Mouse (Mus musculus) small intestine, adult 10 weeks (tissue): ENCODE measurements around the gene Npdc1. TPM values are rescaled to one million over a fixed set of nuclear protein-coding genes. Genes with fewer than 3 reads are reported as not detected.

ENCODE experiments used
- polyA plus RNA-seq: library from polyadenylated mRNA; stranded (reverse); fragments of 350-450 nt; fragmentation: Illumina TruSeq; extraction: RNeasy Lipid Tissue Mini Kit (QIAGEN cat#74804); gene quantifications from one replicate; pipeline ENCODE4 v1.2.3, GENCODE M21; 2014; ENCODE audit warnings: low replicate concordance

The Npdc1 gene
- polyA plus RNA-seq = 4.4 TPM

GRCm38 (mm10) chr2:25399051-25399450, at the start of gene Npdc1:
TSS of gene Npdc1 (plus strand) at chr2:25399351.

DNA sequence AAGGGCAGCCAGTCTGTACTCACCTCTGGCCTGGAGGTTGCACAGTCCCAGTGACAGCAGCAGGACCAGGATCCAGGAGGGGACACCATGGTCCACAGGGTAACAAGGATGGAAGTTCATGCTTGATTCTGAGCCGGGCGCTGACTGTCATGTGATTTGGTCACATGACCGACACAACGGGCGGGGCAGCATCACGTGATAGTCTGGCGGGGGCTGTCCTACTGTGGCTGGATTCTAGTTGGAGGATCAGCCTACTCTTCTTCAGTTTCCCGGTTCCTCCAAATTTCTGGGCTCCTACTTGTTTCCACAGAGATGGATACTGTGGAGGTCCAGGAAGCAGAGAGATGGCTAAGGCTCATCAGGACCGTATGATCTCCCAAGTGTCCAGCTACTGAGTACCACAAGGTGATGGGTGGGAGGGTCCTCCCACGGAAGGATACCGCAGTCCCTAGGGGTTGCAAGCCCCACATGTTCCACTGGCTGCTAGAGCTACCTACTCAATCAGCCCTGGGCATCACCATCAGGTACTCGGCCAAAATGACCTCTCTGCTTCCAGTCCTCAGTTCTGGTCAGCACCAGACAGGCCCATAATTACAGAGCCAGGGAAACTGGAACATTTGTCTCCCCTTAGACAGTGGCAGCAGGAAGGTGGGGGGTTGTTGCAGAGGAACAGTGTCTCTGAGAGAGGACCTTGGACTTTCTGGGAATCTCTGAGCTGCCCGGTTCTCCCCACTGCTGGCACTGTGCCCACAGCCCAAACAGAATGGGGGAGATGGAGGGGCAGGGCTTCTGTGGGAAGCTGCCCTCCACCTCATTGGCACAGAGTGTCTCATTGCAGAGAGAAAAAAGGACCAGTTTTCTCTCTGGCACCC, 42.7 kb upstream of the Npdc1 start, which contains the start of gene Dpp7:
Dpp7 (minus strand) TSS at position 152 of the 872 bp plus-strand sequence.

GRCm38 (mm10) chr2:25365091-25365761, 33.9 kb upstream of the Npdc1 start, which contains the start of gene Uap1l1:
TSS of gene Uap1l1 (minus strand) at chr2:25365682.

GRCm38 (mm10) chr2:25371764-25372643, 27.1 kb upstream of the Npdc1 start, which contains the start of gene Sapcd2:
TSS of gene Sapcd2 (plus strand) at chr2:25372321.

DNA sequence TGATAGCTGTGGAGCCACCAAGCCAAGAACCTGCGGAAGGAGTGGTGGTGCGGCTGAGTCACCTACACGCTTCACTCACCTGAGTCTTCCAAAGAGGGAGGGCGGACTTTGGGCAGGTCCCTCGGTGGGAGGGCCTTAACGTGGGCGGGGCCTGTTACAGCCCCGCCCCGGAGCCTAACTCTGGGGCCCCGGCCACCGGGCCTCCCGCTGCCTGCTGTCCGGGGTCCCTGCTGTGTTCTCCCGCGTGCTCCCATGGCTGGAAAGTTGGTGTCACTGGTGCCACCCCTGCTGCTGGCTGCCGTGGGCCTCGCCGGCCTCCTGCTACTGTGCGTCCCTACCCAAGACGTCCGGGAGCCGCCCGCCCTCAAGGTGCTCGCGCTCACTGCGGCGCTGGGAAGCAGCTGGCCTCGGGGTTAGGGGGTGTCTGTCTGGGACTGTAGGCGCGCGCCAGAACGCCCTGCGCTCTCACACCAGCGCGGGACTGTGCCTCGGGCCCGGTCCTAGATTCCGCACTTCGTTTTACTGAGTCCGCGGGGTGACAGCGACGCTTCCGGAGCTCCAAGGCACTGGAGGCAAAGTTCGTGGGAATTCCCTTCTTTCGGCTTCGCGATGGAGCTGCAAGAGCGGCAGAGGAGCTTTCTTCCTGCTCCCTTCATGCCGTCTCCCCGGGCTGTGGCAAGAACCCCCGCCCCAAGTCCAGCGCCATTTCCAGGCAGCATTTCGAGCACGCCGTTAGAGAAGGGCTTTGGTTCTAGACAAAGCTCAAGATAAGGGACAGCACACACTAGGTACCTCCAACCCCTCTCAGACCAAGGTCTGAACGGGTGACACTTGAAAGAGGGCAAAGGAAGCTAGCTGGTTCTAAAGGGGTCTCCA, 3.2 kb upstream of the Npdc1 start, which contains the start of gene Entpd2:
Entpd2 (plus strand) TSS at position 154 of the 876 bp plus-strand sequence.

GRCm38 (mm10) chr2:25422587-25423410, 23.6 kb downstream of the Npdc1 start, which contains the start of gene Fut7:
TSS of gene Fut7 (plus strand) at chr2:25423267.

GRCm38 (mm10) chr2:25428442-25429236, 29.5 kb downstream of the Npdc1 start, which contains the start of gene Abca2:
TSS of gene Abca2 (plus strand) at chr2:25428703.

GRCm38 (mm10) chr2:25456205-25456953, 57.2 kb downstream of the Npdc1 start, which contains the start of gene Clic3:
TSS of gene Clic3 (plus strand) at chr2:25456838.

Other genes starting within 250 kb of the Npdc1 start
- gene Nrarp, start 218.6 kb upstream of the Npdc1 start, polyA plus RNA-seq = 17.8 TPM
- 2.0 TPM for gene Tor4a, start 202.5 kb upstream of the Npdc1 start, polyA plus RNA-seq
- 3.2 TPM for gene Nelfb, start 187.9 kb upstream of the Npdc1 start, polyA plus RNA-seq
- not detected for gene Stpg3, start 184.7 kb upstream of the Npdc1 start, polyA plus RNA-seq
- gene Fam166a, start 180.6 kb upstream of the Npdc1 start, polyA plus RNA-seq = not detected
- gene Tubb4b, start 174.6 kb upstream of the Npdc1 start, polyA plus RNA-seq = 46.6 TPM
- not detected for gene Slc34a3, start 165.0 kb upstream of the Npdc1 start, polyA plus RNA-seq
- not detected for gene Rnf224, start 162.6 kb upstream of the Npdc1 start, polyA plus RNA-seq
- not detected for gene Rnf208, start 157.1 kb upstream of the Npdc1 start, polyA plus RNA-seq
- gene Cysrt1, start 156.9 kb upstream of the Npdc1 start, polyA plus RNA-seq = not detected
- gene AL732309.1, start 152.5 kb upstream of the Npdc1 start, polyA plus RNA-seq = 0.93 TPM
- gene Tmem203, start 143.9 kb upstream of the Npdc1 start, polyA plus RNA-seq = not detected
- 2.3 TPM for gene Tprn, start 136.7 kb upstream of the Npdc1 start, polyA plus RNA-seq
- 0.56 TPM for gene Ssna1, start 126.9 kb upstream of the Npdc1 start, polyA plus RNA-seq
- 4.6 TPM for gene Anapc2, start 126.9 kb upstream of the Npdc1 start, polyA plus RNA-seq
- not detected for gene Tmem210, start 111.2 kb upstream of the Npdc1 start, polyA plus RNA-seq
- gene Lrrc26, start 109.4 kb upstream of the Npdc1 start, polyA plus RNA-seq = 0.37 TPM
- not detected for gene Grin1, start 80.2 kb upstream of the Npdc1 start, polyA plus RNA-seq
- gene Man1b1, start 67.0 kb upstream of the Npdc1 start, polyA plus RNA-seq = 13.8 TPM
- 2.0 TPM for gene Dpp7, start 43.0 kb upstream of the Npdc1 start, polyA plus RNA-seq
- gene Uap1l1, start 33.7 kb upstream of the Npdc1 start, polyA plus RNA-seq = 5.0 TPM
- 0.11 TPM for gene Sapcd2, start 27.0 kb upstream of the Npdc1 start, polyA plus RNA-seq
- not detected for gene Entpd2, start 3.5 kb upstream of the Npdc1 start, polyA plus RNA-seq
- not detected for gene Fut7, start 23.9 kb downstream of the Npdc1 start, polyA plus RNA-seq
- gene Abca2, start 29.4 kb downstream of the Npdc1 start, polyA plus RNA-seq = 0.48 TPM
- gene Clic3, start 57.5 kb downstream of the Npdc1 start, polyA plus RNA-seq = not detected
- 5.1 TPM for gene Paxx, start 61.7 kb downstream of the Npdc1 start, polyA plus RNA-seq
- gene Ptgds, start 70.7 kb downstream of the Npdc1 start, polyA plus RNA-seq = not detected
- not detected for gene Lcn12, start 94.6 kb downstream of the Npdc1 start, polyA plus RNA-seq
- gene Fbxw5, start 101.4 kb downstream of the Npdc1 start, polyA plus RNA-seq = not detected
- not detected for gene C8g, start 102.4 kb downstream of the Npdc1 start, polyA plus RNA-seq
- gene Traf2, start 147.6 kb downstream of the Npdc1 start, polyA plus RNA-seq = 0.78 TPM
- gene Edf1, start 158.5 kb downstream of the Npdc1 start, polyA plus RNA-seq = 1.6 TPM
- not detected for gene Mamdc4, start 175.5 kb downstream of the Npdc1 start, polyA plus RNA-seq
- gene Phpt1, start 175.9 kb downstream of the Npdc1 start, polyA plus RNA-seq = not detected
- not detected for gene Ajm1, start 182.4 kb downstream of the Npdc1 start, polyA plus RNA-seq
- 29.1 TPM for gene Rabl6, start 209.2 kb downstream of the Npdc1 start, polyA plus RNA-seq
- gene Ccdc183, start 218.3 kb downstream of the Npdc1 start, polyA plus RNA-seq = not detected
- gene Tmem141, start 222.7 kb downstream of the Npdc1 start, polyA plus RNA-seq = 0.85 TPM
- not detected for gene Fcna, start 228.7 kb downstream of the Npdc1 start, polyA plus RNA-seq